Mouse (Mus musculus) forelimb bud, embryonic 11.5 days (tissue): ENCODE data around the gene Gsk3a.

ENCODE experiments used
- DNase-seq: peaks from one replicate; pipeline ENCODE4 v3.0.0-alpha.2; 2012; ENCODE audit warnings: low read depth, low spot score

Gsk3a gene

GRCm38 (mm10) chr7:25187662-25188650, 49.7 kb downstream of the Gsk3a start:
- DNase-seq, result peak; percentile 88

- no peak for DNase-seq
Measured at GRCm38 (mm10) chr7:25184091-25184490, 53.6 kb downstream of the Gsk3a start.

- DNase-seq, result no peak
Measured at GRCm38 (mm10) chr7:25181814-25182213, 55.8 kb downstream of the Gsk3a start.

GRCm38 (mm10) chr7:25181331-25181790, 56.3 kb downstream of the Gsk3a start:
- DNase-seq, result peak; percentile 33

- DNase-seq, result no peak
Measured at GRCm38 (mm10) chr7:25180512-25180911, 57.1 kb downstream of the Gsk3a start.

GRCm38 (mm10) chr7:25179606-25180161, 58.0 kb downstream of the Gsk3a start, which contains the start of gene Pou2f2:
Gene Pou2f2 (minus strand): TSS chr7:25179726.
- DNase-seq, result peak; percentile 79

GRCm38 (mm10) chr7:25178787-25179605, 58.7 kb downstream of the Gsk3a start:
- DNase-seq, result no peak

GRCm38 (mm10) chr7:25178317-25178716, 59.3 kb downstream of the Gsk3a start:
- DNase-seq, result no peak
